Mouse (Mus musculus): ENCODE measurements around the gene Fto.

- TF ChIP-seq CTCF (conservative IDR thresholded peaks at IDR 0.05; ENCODE audit: insufficient read depth, insufficient read length, low read depth, low read length) (no peak), POLR2A (IDR thresholded peaks at IDR 0.05; ENCODE audit: low read depth, low read length) (no peak)
These were observed 293.8 kb downstream of the Fto start for GRCm38 (mm10) chr8:91607091-91607490.
